In genomic region chr2:157498529-157498928, GRCm38 (mm10) we compare ENCODE assay signal across 17 mouse cellular contexts.
DNase-seq lines count a peak whose midpoint lies in the region; ATAC-seq and TF ChIP-seq lines count a peak whose summit lies in the region.
"Had no signal": no experiment of that assay in that cellular context is flagged by ENCODE, and none has a peak within 500 bp of the region (broad histone marks: within the 10 kb centered on the region; RNA-seq: fewer than 3 reads in every experiment).

No protein-coding gene starts in this region.

- WGBS in midbrain, embryonic 10.5 days = 28% methylated on average over 4 of the region's 4 CpGs
- WGBS in midbrain, postnatal 0 days = 15% methylated on average over 4 of the region's 4 CpGs
- 6% methylated on average over 4 of the region's 4 CpGs for WGBS in forebrain, embryonic 13.5 days
- 6% methylated on average over 4 of the region's 4 CpGs for WGBS in hindbrain, embryonic 15.5 days
- WGBS in midbrain, embryonic 16.5 days = 14% methylated on average over 4 of the region's 4 CpGs

- no peak for DNase-seq in midbrain, embryonic 10.5 days (ENCODE audit: low spot score)
- no peak for DNase-seq in midbrain, postnatal 0 days (ENCODE audit: low spot score)
- no peak for DNase-seq in ovary, postnatal 36 days (ENCODE audit: low spot score)
- DNase-seq in right cerebral cortex, adult 2 months (ENCODE audit: low spot score in 2 of 2) = no peak
- no peak for DNase-seq in urinary bladder, postnatal 14 days (ENCODE audit: low spot score)
- DNase-seq: adrenal gland, adult 2 months; cerebellum, postnatal 25 days; gastrocnemius, adult 2 months; heart, postnatal 4 days; kidney, adult 2 months; layer of hippocampus, postnatal 36 days; spleen, adult 18-20 months had no signal

- H3K4me2 ChIP-seq in midbrain, postnatal 0 days (ENCODE audit: low read depth, low read length, poor library complexity, severe bottlenecking) = no peak overlapping the region
- H3K4me2 ChIP-seq in forebrain, embryonic 13.5 days = 0 out of 2 replicates have a peak overlapping the region, but pooled peaks have one; percentile 4
- no peak overlapping the region for H3K4me2 ChIP-seq in hindbrain, embryonic 15.5 days
- no peak overlapping the region for H3K4me2 ChIP-seq in midbrain, embryonic 16.5 days (ENCODE audit: low read length)
- H3K4me2 ChIP-seq: limb, embryonic 13.5 days had no signal

- ATAC-seq in midbrain, postnatal 0 days (ENCODE audit: low FRiP score) = no peak
- peak; percentile 82 for ATAC-seq in forebrain, embryonic 13.5 days
- ATAC-seq in hindbrain, embryonic 15.5 days (ENCODE audit: low FRiP score, low read depth) = 0 out of 2 replicates have a peak, but pooled peaks have one; percentile 37
- peak; percentile 49; the same call in 1 of the 2 replicates for ATAC-seq in midbrain, embryonic 16.5 days

- H3K27me3 ChIP-seq in midbrain, embryonic 10.5 days (ENCODE audit: low read depth, poor library complexity, severe bottlenecking) = peaks cover 60% of the 10 kb centered on the region
- no peaks in the 10 kb centered on the region for H3K27me3 ChIP-seq in midbrain, postnatal 0 days (ENCODE audit: insufficient read depth, low read length)
- H3K27me3 ChIP-seq in forebrain, embryonic 13.5 days = no peaks in the 10 kb centered on the region
- H3K27me3 ChIP-seq in hindbrain, embryonic 15.5 days = no peaks in the 10 kb centered on the region
- H3K27me3 ChIP-seq in midbrain, embryonic 16.5 days (ENCODE audit: control insufficient read depth, insufficient read depth, low read depth, low read length) = no peaks in the 10 kb centered on the region
- H3K27me3 ChIP-seq: limb, embryonic 13.5 days had no signal

- no peak overlapping the region for H3K9ac ChIP-seq in midbrain, postnatal 0 days (replicated peaks; ENCODE audit: low read length, poor library complexity, severe bottlenecking)
- H3K9ac ChIP-seq in forebrain, embryonic 13.5 days = no peak overlapping the region
- no peak overlapping the region for H3K9ac ChIP-seq in hindbrain, embryonic 15.5 days
- H3K9ac ChIP-seq in midbrain, embryonic 16.5 days (ENCODE audit: low read depth, low read length) = no peak overlapping the region; the same call in 1 of the 2 replicates
- H3K9ac ChIP-seq: limb, embryonic 13.5 days had no signal

- H3K36me3 ChIP-seq in midbrain, embryonic 10.5 days = no peaks in the 10 kb centered on the region
- H3K36me3 ChIP-seq in midbrain, postnatal 0 days (ENCODE audit: insufficient read depth, low read length) = no peaks in the 10 kb centered on the region
- no peaks in the 10 kb centered on the region for H3K36me3 ChIP-seq in forebrain, embryonic 13.5 days (ENCODE audit: poor library complexity, severe bottlenecking)
- H3K36me3 ChIP-seq in hindbrain, embryonic 15.5 days = no peaks in the 10 kb centered on the region
- H3K36me3 ChIP-seq in midbrain, embryonic 16.5 days (ENCODE audit: control insufficient read depth, insufficient read depth, low read length) = no peaks in the 10 kb centered on the region
- H3K36me3 ChIP-seq: limb, embryonic 13.5 days had no signal

- H3K4me1 ChIP-seq in midbrain, embryonic 10.5 days = peaks cover 24% of the 10 kb centered on the region
- H3K4me1 ChIP-seq in midbrain, postnatal 0 days (ENCODE audit: insufficient read depth, low read length) = 0 out of 2 replicates have a peak, but pooled peaks cover 3% of the 10 kb centered on the region
- H3K4me1 ChIP-seq in forebrain, embryonic 13.5 days = peaks cover 28% of the 10 kb centered on the region
- peaks cover 19% of the 10 kb centered on the region for H3K4me1 ChIP-seq in hindbrain, embryonic 15.5 days (replicated peaks)
- H3K4me1 ChIP-seq in midbrain, embryonic 16.5 days (ENCODE audit: control insufficient read depth, insufficient read depth, low read length) = peaks cover 17% of the 10 kb centered on the region

- no peak for TF ChIP-seq CTCF in midbrain, postnatal 0 days (IDR thresholded peaks at IDR 0.05)

- H3K4me3 ChIP-seq in midbrain, embryonic 10.5 days = no peak overlapping the region
- H3K4me3 ChIP-seq in midbrain, postnatal 0 days (ENCODE audit: low read depth, low read length) = no peak overlapping the region
- H3K4me3 ChIP-seq in forebrain, embryonic 13.5 days = no peak overlapping the region
- H3K4me3 ChIP-seq in hindbrain, embryonic 15.5 days = no peak overlapping the region
- no peak overlapping the region for H3K4me3 ChIP-seq in midbrain, embryonic 16.5 days (ENCODE audit: low read depth, low read length)
- H3K4me3 ChIP-seq: gastrocnemius, adult 2 months; limb, embryonic 13.5 days had no signal

- H3K27ac ChIP-seq in midbrain, embryonic 10.5 days (replicated peaks) = peak overlapping the region; percentile 84
- no peak overlapping the region; the same call in 1 of the 2 replicates for H3K27ac ChIP-seq in midbrain, postnatal 0 days (ENCODE audit: low read depth, low read length)
- H3K27ac ChIP-seq in forebrain, embryonic 13.5 days = peak overlapping the region; percentile 86
- peak overlapping the region; percentile 57; the same call in 1 of the 2 replicates for H3K27ac ChIP-seq in hindbrain, embryonic 15.5 days (replicated peaks)
- peak overlapping the region; percentile 71 for H3K27ac ChIP-seq in midbrain, embryonic 16.5 days (ENCODE audit: low read length)
- H3K27ac ChIP-seq: gastrocnemius, adult 2 months; limb, embryonic 13.5 days; macrophage had no signal

- H3K9me3 ChIP-seq in midbrain, embryonic 10.5 days (replicated peaks) = no peaks in the 10 kb centered on the region
- no peaks in the 10 kb centered on the region for H3K9me3 ChIP-seq in midbrain, postnatal 0 days (ENCODE audit: low read length)
- no peaks in the 10 kb centered on the region for H3K9me3 ChIP-seq in forebrain, embryonic 13.5 days (replicated peaks)
- no peaks in the 10 kb centered on the region for H3K9me3 ChIP-seq in hindbrain, embryonic 15.5 days
- H3K9me3 ChIP-seq in midbrain, embryonic 16.5 days (replicated peaks; ENCODE audit: control insufficient read depth, low read length, poor library complexity, severe bottlenecking) = no peaks in the 10 kb centered on the region
- H3K9me3 ChIP-seq: limb, embryonic 13.5 days had no signal
